Mouse (Mus musculus) frontal cortex, postnatal 14 days (tissue): ENCODE results near the gene Greb1.
A peak's percentile ranks its signal among the peaks of the same experiment; 100 is the strongest.

Experiments
- DNase-seq, 2 experiments: peaks; one replicate each; pipeline ENCODE4 v3.0.0; 2022; ENCODE audit warnings: low spot score in 2 of 2

Greb1 gene

GRCm38 (mm10) chr12:16763649-16764422 is 36.9 kb downstream of the Greb1 start:
- DNase-seq = no peak

- no peak for DNase-seq
Observed at GRCm38 (mm10) chr12:16761461-16761860, 39.2 kb downstream of the Greb1 start.

- no peak for DNase-seq
Observed at GRCm38 (mm10) chr12:16760246-16760645, 40.4 kb downstream of the Greb1 start.

GRCm38 (mm10) chr12:16754311-16754710 is 46.4 kb downstream of the Greb1 start:
- peak in 1 of 2 experiments; percentile 13 for DNase-seq

GRCm38 (mm10) chr12:16753555-16753954 is 47.1 kb downstream of the Greb1 start:
- DNase-seq = no peak

- DNase-seq = no peak
Observed at GRCm38 (mm10) chr12:16753110-16753509, 47.6 kb downstream of the Greb1 start.

- DNase-seq = no peak
Observed at GRCm38 (mm10) chr12:16752236-16752840, 48.3 kb downstream of the Greb1 start.

GRCm38 (mm10) chr12:16751609-16752008 is 49.1 kb downstream of the Greb1 start:
- no peak for DNase-seq

- no peak for DNase-seq
Observed at GRCm38 (mm10) chr12:16740059-16740458, 60.6 kb downstream of the Greb1 start.

GRCm38 (mm10) chr12:16737266-16737665 is 63.4 kb downstream of the Greb1 start:
- DNase-seq = no peak

- no peak for DNase-seq
Observed at GRCm38 (mm10) chr12:16734698-16735097, 66.0 kb downstream of the Greb1 start.

GRCm38 (mm10) chr12:16734009-16734408 is 66.7 kb downstream of the Greb1 start:
- no peak for DNase-seq

- peak; percentile 11 to 27 for DNase-seq
Observed at GRCm38 (mm10) chr12:16731121-16731741, 69.5 kb downstream of the Greb1 start.

GRCm38 (mm10) chr12:16730196-16730595 is 70.5 kb downstream of the Greb1 start:
- DNase-seq = no peak

GRCm38 (mm10) chr12:16728221-16728620 is 72.5 kb downstream of the Greb1 start:
- DNase-seq = no peak

- no peak for DNase-seq
Observed at GRCm38 (mm10) chr12:16726229-16726628, 74.5 kb downstream of the Greb1 start.

GRCm38 (mm10) chr12:16723601-16724000 is 77.1 kb downstream of the Greb1 start:
- no peak for DNase-seq

GRCm38 (mm10) chr12:16718660-16719315 is 81.9 kb downstream of the Greb1 start:
- peak in 1 of 2 experiments; percentile 36 for DNase-seq

GRCm38 (mm10) chr12:16717653-16718052 is 83.0 kb downstream of the Greb1 start:
- DNase-seq = peak in 1 of 2 experiments; percentile 23

GRCm38 (mm10) chr12:16714616-16715015 is 86.1 kb downstream of the Greb1 start:
- DNase-seq = no peak

GRCm38 (mm10) chr12:16698691-16699090 is 102.0 kb downstream of the Greb1 start:
- DNase-seq = no peak

GRCm38 (mm10) chr12:16696146-16696545 is 104.5 kb downstream of the Greb1 start:
- DNase-seq = no peak
